Mouse (Mus musculus): ENCODE data around the gene Mta3. TPM values are rescaled to one million over a fixed set of nuclear protein-coding genes. Genes with fewer than 3 reads are reported as not detected.

The Mta3 gene
- polyA plus RNA-seq, 1 experiment, result 31.3 TPM

DNA sequence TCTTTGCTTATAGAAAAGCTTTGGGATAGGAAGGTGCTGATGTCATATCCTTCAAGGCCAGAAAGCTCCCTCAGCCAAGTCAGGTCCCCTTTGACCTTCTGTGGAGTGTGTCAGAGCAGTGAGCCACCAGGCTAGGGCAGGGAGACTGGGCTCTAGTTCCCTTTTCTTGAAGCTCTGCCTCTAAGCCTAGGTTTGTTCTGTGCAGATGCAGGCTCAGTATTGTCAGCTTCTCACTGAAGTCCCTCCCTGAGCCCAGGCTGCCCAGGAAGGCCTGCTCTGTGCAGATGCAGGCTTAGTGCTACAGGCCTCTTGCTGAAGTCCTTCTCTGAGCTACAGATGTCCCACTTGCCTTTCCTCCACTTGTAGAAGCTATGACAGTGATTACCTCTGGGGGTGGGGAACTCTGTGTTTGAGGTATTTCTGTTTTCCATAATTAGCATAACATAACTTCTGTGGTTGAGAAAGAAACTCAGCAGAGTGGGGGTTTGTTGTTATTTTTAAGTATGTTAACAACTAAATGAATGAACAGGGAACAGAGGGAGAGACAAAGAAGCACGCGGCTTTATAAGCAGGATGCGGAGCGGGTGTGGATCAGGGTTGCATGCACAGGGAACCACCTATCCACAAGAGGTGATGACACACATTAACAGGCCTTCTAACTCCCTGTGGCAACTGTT lies 124.8 kb downstream of the Mta3 start:
- Histone ChIP-seq H3K4me1 (ENCODE audit: control insufficient read depth, insufficient read depth, insufficient read length, low read length) (no peaks in the 10 kb centered on the region; the same call in 1 of the 2 replicates), H3K27ac (replicated peaks; ENCODE audit: low read depth, low read length) (no peak overlapping the region), H3K4me3 (ENCODE audit: insufficient read depth, low read depth, low read length) (no peak overlapping the region)

DNA sequence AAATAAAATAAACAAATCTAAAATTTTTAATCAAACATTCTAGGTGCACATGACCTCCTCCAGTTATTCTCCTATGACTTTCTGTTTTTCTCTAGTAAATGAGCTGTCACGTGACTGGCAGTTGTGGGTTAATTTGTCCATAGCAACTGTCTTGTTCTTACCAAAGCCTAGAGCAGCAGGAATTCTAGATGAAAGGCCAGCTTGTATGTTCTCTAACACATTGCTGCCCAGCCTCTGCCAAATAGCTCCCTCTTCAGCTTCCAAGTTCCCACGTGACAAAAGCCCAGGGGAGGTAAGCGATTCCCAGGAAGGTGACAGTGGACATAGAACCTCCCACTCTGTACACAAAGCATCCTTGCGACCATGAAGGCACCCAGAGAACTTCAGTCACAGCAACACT lies 128.2 kb downstream of the Mta3 start:
- Histone ChIP-seq H3K4me3 (ENCODE audit: insufficient read depth, low read depth, low read length) (no peak overlapping the region), H3K4me1 (ENCODE audit: control insufficient read depth, insufficient read depth, insufficient read length, low read length) (no peaks in the 10 kb centered on the region; the same call in 1 of the 2 replicates), H3K27ac (replicated peaks; ENCODE audit: low read depth, low read length) (no peak overlapping the region)

DNA sequence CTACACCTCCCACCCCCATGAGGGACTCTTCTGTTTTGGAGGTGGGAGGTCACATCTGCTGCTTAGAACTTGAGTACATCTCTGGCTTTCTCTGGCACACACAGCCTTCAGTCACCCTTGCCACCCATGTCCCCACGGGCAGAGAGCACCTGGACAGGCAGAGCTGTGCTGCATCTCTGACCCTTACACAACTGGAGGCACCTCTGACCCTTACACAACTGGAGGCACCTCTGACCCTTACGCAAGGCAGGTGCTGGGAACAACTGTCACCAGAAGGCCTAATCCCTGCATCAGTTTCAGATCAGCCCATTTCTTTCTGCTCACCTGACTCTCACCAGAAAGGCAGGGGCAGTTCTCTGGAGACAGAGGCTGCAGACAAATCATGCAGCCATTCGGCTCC lies 130.1 kb downstream of the Mta3 start:
- Histone ChIP-seq H3K27ac (replicated peaks; ENCODE audit: low read depth, low read length) (no peak overlapping the region), H3K4me1 (ENCODE audit: control insufficient read depth, insufficient read depth, insufficient read length, low read length) (no peaks in the 10 kb centered on the region; the same call in 1 of the 2 replicates), H3K4me3 (ENCODE audit: insufficient read depth, low read depth, low read length) (no peak overlapping the region)

DNA sequence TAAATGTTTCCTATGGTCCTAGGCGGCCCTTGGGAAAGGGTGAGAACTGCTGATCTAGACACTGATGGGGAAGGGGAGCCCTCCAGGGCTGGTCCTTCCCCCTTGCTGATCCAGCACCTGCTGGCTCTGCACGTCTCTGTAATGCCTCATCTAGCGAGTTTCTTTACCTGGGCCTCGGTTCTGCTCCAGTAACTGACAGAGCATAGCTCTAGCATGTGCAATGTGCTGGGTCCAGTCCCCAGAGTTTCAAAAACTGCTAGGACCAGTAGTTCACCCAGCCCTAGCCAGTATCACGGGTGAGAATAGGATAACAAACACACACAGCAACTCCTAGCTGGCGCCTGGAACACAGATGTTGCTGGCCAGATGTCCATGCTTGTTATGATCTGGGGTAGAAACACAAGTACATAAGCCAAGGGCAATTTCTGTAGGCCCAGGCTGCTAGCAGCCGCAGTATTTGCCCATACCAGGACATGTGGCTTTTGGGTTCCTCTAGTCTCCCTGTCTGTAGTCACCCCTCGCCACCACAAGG lies 131.8 kb downstream of the Mta3 start:
- H3K4me1 ChIP-seq (ENCODE audit: control insufficient read depth, insufficient read depth, insufficient read length, low read length), result no peaks in the 10 kb centered on the region
- H3K4me3 ChIP-seq (ENCODE audit: insufficient read depth, low read depth, low read length), result no peak overlapping the region
- no peak overlapping the region for H3K27ac ChIP-seq (replicated peaks; ENCODE audit: low read depth, low read length)

DNA sequence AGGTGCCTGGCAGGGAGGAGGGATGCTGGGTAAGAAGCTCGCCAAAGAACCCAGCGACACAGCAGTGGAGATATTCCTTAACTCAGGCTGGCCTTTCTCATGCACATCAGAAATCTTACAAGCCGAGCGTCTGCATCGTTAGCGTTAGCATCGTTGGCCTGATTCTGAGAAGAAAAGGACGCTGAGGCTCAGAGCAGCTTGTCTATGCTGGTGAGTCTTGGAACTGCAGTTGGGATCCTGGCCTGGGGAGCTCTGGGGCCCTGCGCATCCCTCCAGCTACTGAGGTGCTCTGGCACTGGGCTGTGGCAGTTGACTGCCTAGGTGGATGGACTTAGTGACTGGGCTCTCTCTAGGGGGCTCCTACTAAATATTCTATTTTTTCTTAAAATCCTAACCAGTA lies 133.2 kb downstream of the Mta3 start:
- H3K4me3 ChIP-seq (ENCODE audit: insufficient read depth, low read depth, low read length), result no peak overlapping the region
- no peak overlapping the region for H3K27ac ChIP-seq (replicated peaks; ENCODE audit: low read depth, low read length)
- no peaks in the 10 kb centered on the region for H3K4me1 ChIP-seq (ENCODE audit: control insufficient read depth, insufficient read depth, insufficient read length, low read length)

DNA sequence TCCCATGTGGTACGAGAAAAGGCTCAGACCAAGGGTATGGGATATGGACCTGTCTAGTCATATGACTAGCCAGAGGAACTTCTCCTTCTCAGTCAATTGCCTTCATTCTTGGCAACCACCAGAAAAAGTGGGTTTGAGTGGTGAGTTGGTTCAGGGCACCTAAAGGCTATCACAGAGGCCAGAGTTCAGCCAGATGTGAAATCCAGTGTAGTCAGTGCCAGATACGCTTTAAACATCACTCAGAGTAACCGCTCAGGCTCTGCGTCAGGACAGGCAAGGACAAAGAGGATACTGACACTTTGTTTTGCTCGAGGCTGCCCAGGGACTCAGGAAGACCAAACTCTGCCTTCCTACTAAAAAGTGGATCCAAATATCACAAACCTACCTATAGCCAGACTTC lies 135.0 kb downstream of the Mta3 start:
- Histone ChIP-seq H3K4me1 (ENCODE audit: control insufficient read depth, insufficient read depth, insufficient read length, low read length) (no peaks in the 10 kb centered on the region), H3K27ac (replicated peaks; ENCODE audit: low read depth, low read length) (no peak overlapping the region), H3K4me3 (ENCODE audit: insufficient read depth, low read depth, low read length) (no peak overlapping the region)

DNA sequence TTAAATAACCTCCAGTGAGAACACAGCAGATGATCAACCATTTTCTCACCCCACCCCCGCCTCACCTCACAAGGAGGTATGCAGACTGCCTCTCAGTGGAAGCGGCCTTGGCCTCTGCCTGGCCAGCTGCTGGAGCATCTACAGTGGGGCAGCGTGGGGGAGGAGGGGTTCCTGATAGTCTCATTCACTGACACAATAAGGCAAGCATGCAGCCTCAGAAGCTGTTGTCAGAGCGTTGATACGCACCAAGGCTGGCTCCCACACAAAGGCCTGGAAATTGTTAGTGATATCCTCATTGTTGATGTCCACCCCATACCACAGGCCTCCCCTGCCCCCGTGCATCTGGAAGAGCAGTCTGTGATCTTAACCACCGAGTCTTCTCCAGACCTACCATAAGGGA lies 137.8 kb downstream of the Mta3 start:
- Histone ChIP-seq H3K4me1 (ENCODE audit: control insufficient read depth, insufficient read depth, insufficient read length, low read length) (no peaks in the 10 kb centered on the region), H3K27ac (replicated peaks; ENCODE audit: low read depth, low read length) (no peak overlapping the region), H3K4me3 (ENCODE audit: insufficient read depth, low read depth, low read length) (no peak overlapping the region)

DNA sequence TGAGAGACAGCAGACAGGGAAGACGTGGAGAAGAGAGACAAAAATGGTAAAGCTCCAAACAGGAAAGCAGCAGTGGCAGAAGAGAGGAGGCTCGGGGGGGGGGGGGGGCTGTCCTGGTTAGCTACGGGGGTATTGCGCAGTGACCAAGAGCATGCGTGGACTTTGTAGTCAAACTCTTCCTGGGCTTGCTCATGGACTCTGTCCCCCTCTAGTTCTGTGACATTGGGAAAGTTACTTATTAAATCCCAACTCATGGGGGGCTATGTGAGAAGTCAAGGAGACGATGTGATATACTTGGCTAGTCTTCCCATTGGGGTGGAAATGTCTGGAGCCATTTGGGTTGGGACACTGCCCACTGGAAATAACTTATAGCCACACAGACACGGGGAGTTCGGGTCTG lies 139.6 kb downstream of the Mta3 start:
- H3K4me3 ChIP-seq (ENCODE audit: insufficient read depth, low read depth, low read length), result no peak overlapping the region

DNA sequence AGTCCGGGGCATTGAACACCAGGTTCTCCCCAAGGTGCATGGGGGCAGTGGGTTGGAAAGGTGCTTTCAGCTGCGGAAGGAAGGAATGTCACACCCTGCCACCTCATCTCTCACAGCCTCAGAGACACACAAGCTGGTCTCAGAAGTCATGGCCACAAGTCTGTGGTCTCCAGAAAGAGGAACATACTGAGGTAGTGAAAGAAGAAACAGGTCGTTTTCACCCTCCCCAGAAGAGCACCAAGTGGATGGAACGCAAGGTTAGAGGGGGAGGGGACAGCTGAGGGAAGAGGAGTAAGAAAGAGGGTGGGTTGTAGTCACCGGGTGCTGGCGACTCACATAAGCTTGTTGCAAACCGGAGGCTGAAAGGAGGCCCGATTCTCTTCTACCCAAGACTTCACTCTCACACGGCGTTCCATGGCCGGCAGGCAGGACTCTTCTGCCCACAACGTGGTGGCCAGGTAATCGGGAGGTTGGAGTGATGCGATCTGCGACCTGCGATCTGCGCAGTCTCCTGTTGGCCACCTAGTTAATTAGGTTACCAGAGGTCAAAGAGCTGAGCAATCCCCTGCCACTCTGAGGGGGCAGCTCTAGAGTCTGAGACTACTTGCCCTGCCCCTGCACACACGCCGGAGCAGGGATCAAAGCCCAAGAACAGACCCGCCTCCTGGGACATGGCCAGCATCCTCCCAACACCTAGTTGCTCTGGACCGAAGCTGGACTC lies 140.5 kb downstream of the Mta3 start:
- no peak overlapping the region for H3K4me3 ChIP-seq (ENCODE audit: insufficient read depth, low read depth, low read length)
- no peaks in the 10 kb centered on the region for H3K4me1 ChIP-seq (ENCODE audit: control insufficient read depth, insufficient read depth, insufficient read length, low read length)
- H3K27ac ChIP-seq (replicated peaks; ENCODE audit: low read depth, low read length), result no peak overlapping the region

More for the DNA sequence above, 139.6 kb downstream of the Mta3 start:
- Histone ChIP-seq H3K27ac (replicated peaks; ENCODE audit: low read depth, low read length) (no peak overlapping the region), H3K4me1 (ENCODE audit: control insufficient read depth, insufficient read depth, insufficient read length, low read length) (no peaks in the 10 kb centered on the region)

DNA sequence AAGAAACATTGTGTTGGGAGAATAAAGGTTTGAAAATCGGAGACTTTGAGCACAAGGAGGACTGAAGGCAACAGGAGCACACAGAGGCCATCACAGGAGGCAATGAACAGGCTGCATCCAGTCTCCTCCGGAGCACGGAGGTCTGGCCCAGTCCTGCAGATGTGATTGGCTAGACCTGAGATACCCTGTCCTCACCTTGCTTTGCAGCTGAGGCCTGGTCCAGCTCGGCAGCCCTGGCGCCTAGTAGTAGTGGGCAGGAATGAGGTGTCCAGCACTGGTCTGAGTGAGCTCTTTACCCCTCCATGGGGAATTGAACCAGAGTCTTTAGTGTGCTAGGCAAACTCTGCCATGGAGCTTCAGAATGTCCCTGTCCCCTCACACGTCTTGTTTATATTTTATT lies 141.1 kb downstream of the Mta3 start:
- H3K4me1 ChIP-seq (ENCODE audit: control insufficient read depth, insufficient read depth, insufficient read length, low read length), result no peaks in the 10 kb centered on the region
- no peak overlapping the region for H3K27ac ChIP-seq (replicated peaks; ENCODE audit: low read depth, low read length)
- no peak overlapping the region for H3K4me3 ChIP-seq (ENCODE audit: insufficient read depth, low read depth, low read length)

DNA sequence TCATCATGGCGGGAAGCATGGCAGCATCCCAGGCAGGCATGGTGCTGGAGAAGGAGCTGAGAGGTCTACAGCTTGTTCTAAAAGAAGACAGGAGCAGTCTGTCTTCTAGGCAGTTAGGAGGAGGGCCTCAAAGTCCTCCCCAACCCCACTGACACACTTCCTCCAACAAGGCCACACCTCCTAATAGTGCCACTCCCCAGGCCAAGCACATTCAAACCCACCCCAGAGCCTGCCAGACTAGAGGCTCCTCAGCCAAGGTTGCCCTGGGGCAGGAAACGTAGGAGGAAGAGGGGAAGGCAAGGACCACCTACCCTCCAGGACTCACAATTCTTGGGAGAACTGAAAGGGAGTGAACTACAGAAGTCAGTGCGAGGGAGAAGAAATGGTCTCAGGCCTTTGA lies 141.9 kb downstream of the Mta3 start, which contains the start of gene Haao:
Haao (minus strand) TSS at position 149 of the 400 bp plus-strand sequence.
- H3K27ac ChIP-seq (replicated peaks; ENCODE audit: low read depth, low read length), result no peak within 1 kb of the TSS
- H3K4me1 ChIP-seq (ENCODE audit: control insufficient read depth, insufficient read depth, insufficient read length, low read length), result no peaks in the 10 kb centered on the region
- no peak within 1 kb of the TSS for H3K4me3 ChIP-seq (ENCODE audit: insufficient read depth, low read depth, low read length)

DNA sequence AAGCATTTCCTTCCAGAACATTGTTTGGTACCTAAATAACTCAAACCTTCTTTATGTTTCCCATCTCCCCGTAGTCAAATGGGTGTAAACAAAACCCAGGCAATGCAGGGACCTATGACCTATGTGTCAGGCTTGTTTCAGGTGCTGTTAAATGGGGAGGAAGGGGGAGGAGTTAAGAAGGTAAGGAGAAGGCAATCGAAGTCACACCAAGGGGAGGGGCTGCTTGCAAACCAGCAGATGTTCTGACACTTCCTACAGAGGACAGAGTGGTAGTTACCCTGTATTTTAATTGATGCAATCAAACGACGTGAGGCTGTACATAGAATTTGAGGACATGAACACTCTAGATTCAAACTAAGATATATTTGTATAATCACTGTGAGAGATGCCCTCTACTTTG lies 142.5 kb downstream of the Mta3 start:
- no peaks in the 10 kb centered on the region for H3K4me1 ChIP-seq (ENCODE audit: control insufficient read depth, insufficient read depth, insufficient read length, low read length)
- no peak overlapping the region for H3K27ac ChIP-seq (replicated peaks; ENCODE audit: low read depth, low read length)
- H3K4me3 ChIP-seq (ENCODE audit: insufficient read depth, low read depth, low read length), result no peak overlapping the region

DNA sequence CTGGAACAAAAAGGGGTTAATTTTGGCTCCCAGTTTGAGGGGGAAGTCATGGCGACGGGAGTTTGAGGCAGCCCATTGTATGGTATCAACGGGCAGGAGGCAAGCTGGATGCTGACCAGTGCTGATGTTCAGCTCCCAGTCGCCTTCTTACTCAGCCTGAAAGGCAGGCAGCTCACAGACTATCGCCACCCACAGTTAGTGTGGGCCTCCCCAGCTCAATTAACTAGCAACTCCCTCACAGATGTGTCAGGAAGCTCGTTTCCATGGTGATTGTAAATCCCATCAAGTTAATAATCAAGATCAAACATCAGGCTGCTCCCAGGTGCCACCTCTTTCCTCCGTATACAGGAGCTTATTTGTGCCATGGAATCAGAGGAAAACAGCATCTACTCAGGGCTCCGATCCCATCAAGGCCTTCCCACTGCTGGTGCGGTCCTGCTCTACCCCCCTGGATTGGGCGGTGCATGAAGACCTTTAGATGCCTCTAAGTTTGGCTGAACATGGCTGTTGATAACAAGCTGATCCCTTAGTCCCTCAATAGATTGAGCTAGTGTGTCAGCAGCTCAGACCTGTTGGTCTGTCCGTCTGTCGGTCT lies 143.2 kb downstream of the Mta3 start:
- Histone ChIP-seq H3K4me3 (ENCODE audit: insufficient read depth, low read depth, low read length) (no peak overlapping the region), H3K27ac (replicated peaks; ENCODE audit: low read depth, low read length) (no peak overlapping the region), H3K4me1 (ENCODE audit: control insufficient read depth, insufficient read depth, insufficient read length, low read length) (no peaks in the 10 kb centered on the region)

DNA sequence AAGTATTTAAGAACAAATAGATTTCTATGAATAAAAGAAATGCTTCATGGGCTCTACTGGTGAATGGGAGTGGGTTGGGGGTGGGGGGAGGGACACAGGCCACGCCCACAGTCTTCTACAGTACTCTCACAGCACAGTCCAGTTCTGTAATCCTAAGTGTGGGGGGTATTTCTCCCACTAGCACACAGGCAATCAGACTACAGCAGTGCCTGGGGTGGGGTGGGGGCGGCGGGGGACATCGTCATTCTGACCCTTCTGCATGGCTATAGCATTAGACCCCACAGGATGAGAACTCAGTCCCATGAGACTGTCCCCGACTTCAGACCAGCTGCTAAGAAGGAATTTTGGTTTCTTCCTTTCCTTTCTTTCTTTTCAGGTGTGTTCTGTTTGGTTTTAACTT lies 143.8 kb downstream of the Mta3 start:
- no peak overlapping the region for H3K4me3 ChIP-seq (ENCODE audit: insufficient read depth, low read depth, low read length)
- H3K4me1 ChIP-seq (ENCODE audit: control insufficient read depth, insufficient read depth, insufficient read length, low read length), result no peaks in the 10 kb centered on the region
- no peak overlapping the region for H3K27ac ChIP-seq (replicated peaks; ENCODE audit: low read depth, low read length)

DNA sequence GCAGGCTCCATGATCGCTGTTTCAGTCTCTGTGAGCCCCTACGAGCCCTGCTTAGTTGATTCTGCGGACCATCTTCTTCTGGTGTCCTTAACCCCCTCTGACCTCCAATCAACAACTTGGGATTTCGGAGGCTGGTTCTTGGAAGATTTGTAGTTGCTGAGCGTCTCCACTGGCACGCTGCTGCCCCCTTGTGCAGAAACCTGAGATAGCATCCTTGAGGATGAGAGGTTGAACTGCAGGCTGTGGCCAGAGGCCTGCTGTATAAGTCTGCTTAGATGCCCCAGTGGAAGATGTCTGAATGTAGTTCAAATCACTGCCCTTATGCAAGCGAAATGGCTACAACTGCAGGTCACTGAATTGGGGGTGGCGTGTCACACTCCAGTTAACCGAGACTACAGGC lies 144.5 kb downstream of the Mta3 start:
- Histone ChIP-seq H3K27ac (replicated peaks; ENCODE audit: low read depth, low read length) (no peak overlapping the region), H3K4me1 (ENCODE audit: control insufficient read depth, insufficient read depth, insufficient read length, low read length) (no peaks in the 10 kb centered on the region), H3K4me3 (ENCODE audit: insufficient read depth, low read depth, low read length) (no peak overlapping the region)
